Mouse (Mus musculus): ENCODE data around the gene Gm42906.

DNA sequence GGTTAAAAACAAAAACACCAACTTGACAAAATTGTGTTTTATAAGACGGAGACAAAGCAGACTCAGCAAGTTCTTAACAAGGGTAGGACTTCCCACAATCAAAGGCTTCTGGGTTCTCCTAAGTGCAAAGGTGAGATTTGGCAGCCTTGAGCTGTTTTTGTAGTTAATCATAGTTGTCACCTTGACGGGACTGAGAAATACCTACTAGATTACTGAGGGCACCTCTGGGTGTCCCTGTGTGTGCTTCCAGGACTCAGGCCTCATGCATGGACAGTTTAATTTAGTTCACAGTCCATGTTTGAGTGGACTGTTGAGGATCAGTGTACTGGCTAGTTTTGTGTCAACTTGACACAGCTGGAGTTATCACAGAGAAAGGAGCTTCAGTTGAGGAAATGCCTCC is 403.5 kb downstream of the Gm42906 start:
- TF ChIP-seq MAFK (IDR thresholded peaks at IDR 0.05; ENCODE audit: insufficient read depth, low read depth, low read length), result no peak
- TF ChIP-seq CHD2 (IDR thresholded peaks at IDR 0.05; ENCODE audit: low read depth, low read length), result no peak

All from ES-E14 (cell line).